Mouse (Mus musculus) CH12.LX (cell line): ENCODE data around the gene Dpyd. TPM values are rescaled to one million over a fixed set of nuclear protein-coding genes. Genes with fewer than 3 reads are reported as not detected.

Experiments
- DNase-seq: peaks from one replicate; pipeline ENCODE4 v3.0.0-alpha.2; 2013; ENCODE audit errors: extremely low read depth
- H3K27ac ChIP-seq: 2 replicates; pipeline ENCODE4 v1.5.1; 2012; ENCODE audit warnings: low read depth, mild to moderate bottlenecking, control low read depth, moderate library complexity; ENCODE audit not compliant: insufficient read depth
- H3K27me3 ChIP-seq: replicated peaks from 2 replicates; pipeline ENCODE3; 2012; ENCODE audit warnings: inconsistent platforms
- H3K36me3 ChIP-seq, 2 experiments: replicated peaks in 1 of 2; 2 replicates each; pipeline versions ENCODE3 to v1.6.1; 2012; ENCODE audit warnings: inconsistent platforms in 1 of 2, low read length in 1 of 2, mild to moderate bottlenecking in 1 of 2, mixed read lengths in 1 of 2, moderate library complexity in 1 of 2; ENCODE audit not compliant: control insufficient read depth in 1 of 2, insufficient read depth in 1 of 2
- H3K4me1 ChIP-seq, 2 experiments: 2 replicates each; pipeline ENCODE4 v1.6.1; 2012; ENCODE audit warnings: inconsistent platforms in 1 of 2, moderate library complexity in 1 of 2; ENCODE audit not compliant: insufficient read depth in 2 of 2, control insufficient read depth in 1 of 2
- H3K4me2 ChIP-seq: 2 replicates; pipeline ENCODE4 v1.6.1; 2012; ENCODE audit warnings: low read depth, mild to moderate bottlenecking, control low read depth; ENCODE audit not compliant: poor library complexity, insufficient read depth, severe bottlenecking
- H3K4me3 ChIP-seq, 3 experiments: fragments of 150-350 bp in 1 of 3; sonication (generic) in 1 of 3; replicated peaks in 1 of 3; 2 replicates each; pipeline versions ENCODE3 to v1.5.1; 2011 to 2012; ENCODE audit warnings: low read depth in 2 of 3, low read length in 2 of 3, mild to moderate bottlenecking in 2 of 3, moderate library complexity in 2 of 3, control low read depth in 1 of 3, improper control_type of control experiment in 1 of 3, inconsistent platforms in 1 of 3, mixed read lengths in 1 of 3; ENCODE audit not compliant: poor library complexity in 1 of 3
- H3K79me2 ChIP-seq: replicated peaks from 2 replicates; pipeline ENCODE4 v1.6.1; 2012; ENCODE audit warnings: mild to moderate bottlenecking, moderate library complexity; ENCODE audit not compliant: control insufficient read depth, poor library complexity, insufficient read depth, severe bottlenecking; ENCODE audit errors: extremely low read depth
- H3K9ac ChIP-seq: 2 replicates; pipeline ENCODE4 v1.6.1; 2012; ENCODE audit warnings: low read depth, mild to moderate bottlenecking, control low read depth, moderate library complexity; ENCODE audit not compliant: insufficient read depth
- H3K9me3 ChIP-seq: replicated peaks from 2 replicates; pipeline ENCODE3; 2012; ENCODE audit warnings: low read length, inconsistent platforms, mixed read lengths
- BHLHE40 ChIP-seq: IDR thresholded peaks from 2 replicates; pipeline ENCODE4 v1.6.1; 2011; ENCODE audit warnings: mild to moderate bottlenecking, low read depth, low read length, improper control_type of control experiment
- CTCF ChIP-seq, 2 experiments: IDR thresholded peaks in 1 of 2; conservative IDR thresholded peaks in 1 of 2; 2 replicates each; pipeline ENCODE4 v1.5.1; 2011 to 2012; ENCODE audit warnings: low read depth in 2 of 2, low read length in 2 of 2, improper control_type of control experiment in 1 of 2, inconsistent platforms in 1 of 2, mild to moderate bottlenecking in 1 of 2, moderate library complexity in 1 of 2
- ETS1 ChIP-seq: conservative IDR thresholded peaks from 2 replicates; pipeline ENCODE4 v1.6.1; 2012; ENCODE audit warnings: low read depth, mild to moderate bottlenecking, inconsistent platforms, low read length, improper control_type of control experiment, moderate library complexity
- HCFC1 ChIP-seq: IDR thresholded peaks from 2 replicates; pipeline ENCODE4 v1.6.1; 2012; ENCODE audit warnings: low read depth, mild to moderate bottlenecking, inconsistent platforms, low read length, improper control_type of control experiment
- IRF4 ChIP-seq: IDR thresholded peaks from 2 replicates; pipeline ENCODE4 v1.6.1; 2014; ENCODE audit warnings: low read depth, mild to moderate bottlenecking, inconsistent platforms, low read length, improper control_type of control experiment
- JUN ChIP-seq: IDR thresholded peaks from 2 replicates; pipeline ENCODE4 v1.6.1; 2011; ENCODE audit warnings: low read depth, mild to moderate bottlenecking, low read length, improper control_type of control experiment, moderate library complexity; ENCODE audit not compliant: insufficient read depth
- JUND ChIP-seq: conservative IDR thresholded peaks from 2 replicates; pipeline ENCODE4 v1.6.1; 2011; ENCODE audit warnings: low read depth, low read length, improper control_type of control experiment
- KAT2A ChIP-seq: IDR thresholded peaks from 2 replicates; pipeline ENCODE4 v1.6.1; 2012; ENCODE audit warnings: low read length, improper control_type of control experiment, inconsistent platforms; ENCODE audit not compliant: insufficient replicate concordance
- MAFK ChIP-seq: IDR thresholded peaks from 2 replicates; pipeline ENCODE4 v1.6.1; 2011; ENCODE audit warnings: low read length, improper control_type of control experiment; ENCODE audit not compliant: insufficient replicate concordance
- MAX ChIP-seq: IDR thresholded peaks from 2 replicates; pipeline ENCODE4 v1.6.1; 2011; ENCODE audit warnings: low read length, improper control_type of control experiment
- MXI1 ChIP-seq: IDR thresholded peaks from 2 replicates; pipeline ENCODE4 v1.6.1; 2011; ENCODE audit warnings: mild to moderate bottlenecking, low read depth, low read length, improper control_type of control experiment
- NELFE ChIP-seq: IDR thresholded peaks from 2 replicates; pipeline ENCODE4 v1.6.1; 2011; ENCODE audit warnings: low read depth, low read length, improper control_type of control experiment
- PAX5 ChIP-seq: IDR thresholded peaks from 2 replicates; pipeline ENCODE4 v1.6.1; 2012; ENCODE audit warnings: low read length, inconsistent platforms, mixed read lengths
- POLR2A ChIP-seq: IDR thresholded peaks from 2 replicates; pipeline ENCODE4 v1.6.1; 2011; ENCODE audit warnings: low read depth, mild to moderate bottlenecking, improper control_type of control experiment, low read length
- POLR2AphosphoS2 ChIP-seq: IDR thresholded peaks from 2 replicates; pipeline ENCODE4 v1.6.1; 2011; ENCODE audit warnings: low read depth, low read length, improper control_type of control experiment
- RAD21 ChIP-seq: IDR thresholded peaks from 2 replicates; pipeline ENCODE4 v1.6.1; 2011; ENCODE audit warnings: low read depth, mild to moderate bottlenecking, low read length, improper control_type of control experiment, moderate library complexity
- RCOR1 ChIP-seq: conservative IDR thresholded peaks from 2 replicates; pipeline ENCODE4 v1.6.1; 2012; ENCODE audit warnings: low read depth, mild to moderate bottlenecking, inconsistent platforms, low read length, improper control_type of control experiment
- SIN3A ChIP-seq: IDR thresholded peaks from 2 replicates; pipeline ENCODE4 v1.6.1; 2012; ENCODE audit warnings: low read length, improper control_type of control experiment, inconsistent platforms
- SMC3 ChIP-seq: IDR thresholded peaks from 2 replicates; pipeline ENCODE4 v1.6.1; 2011; ENCODE audit warnings: low read depth, low read length, improper control_type of control experiment
- TBP ChIP-seq: conservative IDR thresholded peaks from 2 replicates; pipeline ENCODE4 v1.6.1; 2011; ENCODE audit warnings: low read depth, low read length, improper control_type of control experiment
- TCF12 ChIP-seq: IDR thresholded peaks from 2 replicates; pipeline ENCODE4 v1.6.1; 2014; ENCODE audit warnings: low read depth, mild to moderate bottlenecking, inconsistent platforms, low read length, improper control_type of control experiment
- UBTF ChIP-seq: IDR thresholded peaks from 2 replicates; pipeline ENCODE4 v1.6.1; 2012; ENCODE audit warnings: low read depth, mild to moderate bottlenecking, inconsistent platforms, low read length, improper control_type of control experiment, moderate library complexity
- USF1 ChIP-seq: IDR thresholded peaks from 2 replicates; pipeline ENCODE4 v1.6.1; 2014; ENCODE audit warnings: low read depth, mild to moderate bottlenecking, inconsistent platforms, low read length, improper control_type of control experiment
- USF2 ChIP-seq: conservative IDR thresholded peaks from 2 replicates; pipeline ENCODE4 v1.6.1; 2011; ENCODE audit warnings: low read depth, low read length, improper control_type of control experiment
- ZKSCAN1 ChIP-seq: IDR thresholded peaks from 2 replicates; pipeline ENCODE4 v1.6.1; 2012; ENCODE audit warnings: low read depth, inconsistent platforms, low read length, improper control_type of control experiment, borderline replicate concordance
- ZMIZ1 ChIP-seq: IDR thresholded peaks from 2 replicates; pipeline ENCODE4 v1.6.1; 2012; ENCODE audit warnings: low read depth, mild to moderate bottlenecking, inconsistent platforms, low read length, improper control_type of control experiment
- ZNF384 ChIP-seq: IDR thresholded peaks from 2 replicates; pipeline ENCODE4 v1.6.1; 2012; ENCODE audit warnings: low read depth, low read length, improper control_type of control experiment, inconsistent platforms
- dilution Hi-C: fragments of 300-500 bp; cut with MboI; formaldehyde crosslinking; loops from 2 replicates; pipeline ENCODE4 v1.14.3; 2020; ENCODE audit warnings: low sequenced_read_pairs; ENCODE audit not compliant: extremely low pct_unique_long_range_greater_than_20kb, extremely low pct_ligation_motif_present
- in situ Hi-C: fragments of 300-500 bp; cut with MboI; formaldehyde crosslinking; loops from 3 replicates; pipeline ENCODE4 v1.14.3; 2019; ENCODE audit warnings: low sequenced_read_pairs, low pct_ligation_motif_present, low pct_unique_long_range_greater_than_20kb, mixed read lengths
- polyA plus RNA-seq: library from polyadenylated mRNA; unstranded; fragments of >175 nt; gene quantifications from 2 replicates; pipeline ENCODE4 v1.2.1, GENCODE M21; 2012; ENCODE audit warnings: low read depth; ENCODE audit not compliant: insufficient read length
- total RNA-seq, 2 experiments: library from RNA; depleted of rRNA; stranded (reverse); fragments of 300-350 nt in 1 of 2; fragments of >200 nt in 1 of 2; gene quantifications; 2 replicates each; pipeline ENCODE4 v1.2.3; 2012 to 2014

Gene Dpyd
- total and polyA plus RNA-seq, 3 experiments: not detected

- H3K27me3 ChIP-seq: no peaks in the 10 kb centered on the region
- TF ChIP-seq RAD21: no peak
- TF ChIP-seq IRF4: no peak
- no peak for TF ChIP-seq PAX5
- no peak for TF ChIP-seq ZMIZ1
- TF ChIP-seq BHLHE40: no peak
- no peak for TF ChIP-seq USF1
- no peak for TF ChIP-seq UBTF
- no peak for TF ChIP-seq TBP
- no peak for TF ChIP-seq MXI1
- no peak for TF ChIP-seq SMC3
- TF ChIP-seq MAX: no peak
- no peak for TF ChIP-seq JUND
- no peak for TF ChIP-seq POLR2AphosphoS2
- no peak for TF ChIP-seq JUN
- TF ChIP-seq TCF12: no peak
- no peak for TF ChIP-seq POLR2A
- TF ChIP-seq CTCF (conservative IDR thresholded peaks at IDR 0.05 in 1 of 2, IDR thresholded peaks at IDR 0.05 in 1 of 2; ENCODE audit: low read depth in 2 of 2, low read length in 2 of 2): no peak
- no peak for TF ChIP-seq HCFC1
- no peak for TF ChIP-seq USF2
- H3K4me3 ChIP-seq: no peak overlapping the region
- DNase-seq: no peak
- no peaks in the 10 kb centered on the region for H3K4me1 ChIP-seq
- no peak overlapping the region for H3K4me2 ChIP-seq
- dilution Hi-C loops: no loop called here
- H3K27ac ChIP-seq: no peak overlapping the region
- in situ Hi-C loops: no loop called here
- no peaks in the 10 kb centered on the region for H3K79me2 ChIP-seq
- H3K36me3 ChIP-seq: no peaks in the 10 kb centered on the region
- H3K9ac ChIP-seq: no peak overlapping the region
- H3K9me3 ChIP-seq: peaks cover 33% of the 10 kb centered on the region
Observed at GRCm38 (mm10) chr3:119447559-119447958, 885.6 kb downstream of the Dpyd start.

- in situ Hi-C loops: no loop called here
- DNase-seq: no peak
- H3K4me2 ChIP-seq: no peak overlapping the region
- no peak for TF ChIP-seq MXI1
- no peak for TF ChIP-seq MAFK
- no peak for TF ChIP-seq NELFE
- TF ChIP-seq ETS1: no peak
- no peak for TF ChIP-seq ZNF384
- no peak for TF ChIP-seq RCOR1
- no peak for TF ChIP-seq TBP
- TF ChIP-seq CTCF (conservative IDR thresholded peaks at IDR 0.05 in 1 of 2, IDR thresholded peaks at IDR 0.05 in 1 of 2; ENCODE audit: low read depth in 2 of 2, low read length in 2 of 2): no peak
- no peak for TF ChIP-seq ZKSCAN1
- no peak for TF ChIP-seq UBTF
- no peak for TF ChIP-seq POLR2AphosphoS2
- no peak for TF ChIP-seq KAT2A
- TF ChIP-seq HCFC1: no peak
- no peak for TF ChIP-seq SIN3A
- no peak for TF ChIP-seq JUND
- no peak for TF ChIP-seq POLR2A
- TF ChIP-seq SMC3: no peak
- no peak for TF ChIP-seq TCF12
- TF ChIP-seq IRF4: no peak
- TF ChIP-seq, all 38 proteins: peak for 0
- dilution Hi-C loops: no loop called here
- Histone ChIP-seq H3K79me2 (no peaks in the 10 kb centered on the region), H3K27ac (no peak overlapping the region), H3K27me3 (no peaks in the 10 kb centered on the region), H3K9ac (no peak overlapping the region), H3K36me3 (no peaks in the 10 kb centered on the region), H3K4me1 (no peaks in the 10 kb centered on the region), H3K4me3 (no peak overlapping the region), H3K9me3 (peaks cover 12% of the 10 kb centered on the region)
Observed at GRCm38 (mm10) chr3:119464073-119464472, 902.1 kb downstream of the Dpyd start.
